Mouse (Mus musculus) kidney, postnatal 14 days (tissue): ENCODE data around the gene Gm8297.
"Not testable (repeated sequence)": the region's sequence is repeated elsewhere in the genome, so short reads cannot be mapped to it uniquely, and the experiment has no call there.

Experiments
- DNase-seq: peaks from one replicate; pipeline ENCODE4 v3.0.0; 2022; ENCODE audit warnings: mixed read lengths

The Gm8297 gene

GRCm38 (mm10) chr14:4983635-4984034 is at the start of gene Gm8297:
TSS of gene Gm8297 (plus strand) at chr14:4983935.
- DNase-seq: not testable (repeated sequence)

GRCm38 (mm10) chr14:5015591-5015990 is 31.9 kb downstream of the Gm8297 start, which contains the start of gene Gm3298:
TSS of gene Gm3298 (plus strand) at chr14:5015891.
- not testable (repeated sequence) for DNase-seq
